Mouse (Mus musculus) liver, postnatal 0 days (tissue): ENCODE measurements around the gene Cnnm2.

Experiments
- CTCF ChIP-seq: sonication (generic); IDR thresholded peaks from 2 replicates; pipeline ENCODE4 v1.5.1; 2016; ENCODE audit warnings: antibody characterized with exemption, low read depth
- EP300 ChIP-seq: IDR thresholded peaks from 2 replicates; pipeline ENCODE4 v1.6.1; 2016; ENCODE audit warnings: antibody characterized with exemption, low read depth, mild to moderate bottlenecking

DNA sequence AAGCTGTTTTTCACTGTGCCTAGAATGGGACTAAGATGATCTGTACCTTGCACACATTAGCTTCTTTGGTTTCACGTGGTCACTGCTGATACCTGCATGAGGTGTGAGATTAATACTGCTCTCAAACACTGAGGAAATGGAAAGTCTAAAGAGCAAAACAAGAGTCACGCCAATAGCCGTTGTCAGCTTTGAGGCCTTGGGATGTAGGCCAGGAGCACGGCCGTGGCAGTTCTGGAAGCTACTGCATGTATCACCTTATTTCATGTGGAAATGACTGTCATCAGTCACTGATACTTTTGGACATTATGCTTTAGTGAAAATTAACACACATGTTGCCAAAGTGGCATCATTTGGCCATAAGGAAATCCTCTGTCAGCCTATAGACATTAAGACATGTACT, 46.9 kb downstream of the Cnnm2 start:
- TF ChIP-seq CTCF (no peak), EP300 (no peak)
